Mouse (Mus musculus) liver, postnatal 0 days (tissue): Measurements from ENCODE around the gene Rdh8.

Experiments used
- CTCF ChIP-seq: sonication (generic); IDR thresholded peaks from 2 replicates; pipeline ENCODE4 v1.5.1; 2016; ENCODE audit warnings: antibody characterized with exemption, low read depth
- EP300 ChIP-seq: IDR thresholded peaks from 2 replicates; pipeline ENCODE4 v1.6.1; 2016; ENCODE audit warnings: antibody characterized with exemption, low read depth, mild to moderate bottlenecking

- TF ChIP-seq CTCF: no peak
- TF ChIP-seq EP300: no peak
These were observed 16.6 kb downstream of the Rdh8 start for GRCm38 (mm10) chr9:20834881-20835280.
